Mouse (Mus musculus): ENCODE measurements around the gene Arpc3. TPM values are rescaled to one million over a fixed set of nuclear protein-coding genes. Genes with fewer than 3 reads are reported as not detected.
A peak's percentile ranks its signal among the peaks of the same experiment; 100 is the strongest.
"Not testable (repeated sequence)": the region's sequence is repeated elsewhere in the genome, so short reads cannot be mapped to it uniquely, and the experiment has no call there.

Gene Arpc3
- total RNA-seq, 2 experiments from 2014 or later = 99.0 to 107 TPM

GRCm38 (mm10) chr5:122431221-122431620 lies 39.5 kb downstream of the Arpc3 start:
- no peak for DNase-seq (ENCODE audit: low spot score in 2 of 2)

GRCm38 (mm10) chr5:122434541-122434940 lies 42.9 kb downstream of the Arpc3 start:
- no peak for DNase-seq (ENCODE audit: low spot score in 2 of 2)

DNA sequence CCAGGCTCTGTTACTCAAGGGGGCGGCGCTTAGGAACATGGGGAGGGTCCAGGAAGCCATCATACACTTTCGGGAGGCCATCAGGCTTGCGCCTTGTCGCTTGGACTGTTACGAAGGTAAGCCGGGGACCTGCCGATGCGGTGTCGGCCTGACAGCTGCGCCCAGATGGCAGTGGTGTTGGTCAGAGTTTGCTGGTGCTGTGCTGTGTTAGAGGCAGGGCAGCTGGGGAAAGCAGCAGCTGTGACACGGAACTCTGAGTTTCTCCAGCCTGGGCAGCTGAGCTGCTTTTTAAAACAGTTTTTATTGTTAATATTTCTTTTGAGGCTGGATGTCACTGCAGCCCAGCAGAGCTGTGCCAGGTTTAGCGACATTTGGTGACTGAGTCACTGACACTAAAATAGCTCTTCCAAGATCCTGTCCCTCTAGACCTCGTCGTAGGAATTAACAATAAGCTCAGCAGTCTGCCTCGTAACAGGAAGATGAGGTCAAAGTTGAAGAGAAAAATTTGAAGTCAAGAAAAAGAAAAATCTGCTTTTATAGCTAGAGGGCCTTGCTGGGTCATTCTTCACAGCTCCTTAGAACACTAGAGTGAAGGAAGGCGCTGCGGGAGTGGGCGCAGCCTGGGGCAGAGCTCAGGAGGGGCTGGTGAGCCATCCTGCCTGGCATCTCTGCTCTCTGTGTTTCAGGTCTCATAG lies 47.9 kb downstream of the Arpc3 start:
- peak in 1 of 2 experiments; percentile 36 for DNase-seq (ENCODE audit: low spot score in 2 of 2)

- no peak for DNase-seq (ENCODE audit: low spot score in 2 of 2)
Measured at GRCm38 (mm10) chr5:122440095-122440630, 48.5 kb downstream of the Arpc3 start.

- DNase-seq (ENCODE audit: low spot score in 2 of 2) = no peak
Measured at GRCm38 (mm10) chr5:122444492-122444891, 52.8 kb downstream of the Arpc3 start.

DNA sequence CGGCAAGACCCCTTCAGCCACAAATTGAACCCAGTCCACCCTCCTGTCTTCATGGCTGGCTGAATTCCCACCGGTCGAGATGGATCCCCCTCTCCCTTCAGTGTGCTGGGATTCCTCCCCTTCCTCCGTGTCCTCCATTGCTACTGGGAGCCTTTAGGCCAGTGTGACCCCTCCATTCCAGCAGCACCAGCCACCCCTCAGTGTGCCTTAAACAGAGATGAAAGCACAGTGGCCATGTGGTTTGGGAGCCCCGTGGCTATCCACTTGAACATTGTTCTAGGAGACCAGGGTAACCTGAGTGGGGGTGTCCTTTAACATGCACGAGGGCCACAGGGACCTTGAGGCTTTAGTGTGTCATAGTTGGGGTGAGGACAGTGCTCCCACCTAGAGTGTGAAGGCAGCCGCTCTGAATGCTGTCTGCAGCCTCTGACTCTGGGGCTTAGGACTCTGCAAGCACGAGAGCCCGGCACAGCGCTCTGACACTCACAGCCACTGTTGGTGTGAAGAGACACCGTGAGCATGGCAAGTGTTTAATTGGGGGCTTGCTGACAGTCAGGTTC lies 53.5 kb downstream of the Arpc3 start:
- no peak for DNase-seq (ENCODE audit: low spot score in 2 of 2)

DNA sequence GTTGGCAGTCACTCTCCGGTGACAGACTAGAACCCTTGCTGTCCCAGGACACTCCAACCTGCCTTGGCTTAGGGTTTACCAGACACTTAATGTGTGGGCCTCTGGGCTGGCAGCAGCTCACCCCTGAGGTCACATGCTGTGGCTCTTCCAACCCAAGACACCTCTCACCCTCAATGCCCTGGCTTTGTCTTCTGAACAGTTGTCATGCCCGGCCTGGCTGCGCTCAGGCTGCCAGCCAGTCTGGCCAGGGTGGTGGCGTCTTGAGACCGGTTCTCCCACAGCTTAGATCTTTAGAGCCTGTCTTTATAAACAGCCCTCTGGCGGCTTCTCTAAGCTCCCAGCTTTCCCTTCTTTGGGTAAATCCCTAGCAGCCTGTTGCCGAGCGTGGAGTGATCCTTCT lies 56.2 kb downstream of the Arpc3 start:
- DNase-seq (ENCODE audit: low spot score in 2 of 2) = no peak

DNA sequence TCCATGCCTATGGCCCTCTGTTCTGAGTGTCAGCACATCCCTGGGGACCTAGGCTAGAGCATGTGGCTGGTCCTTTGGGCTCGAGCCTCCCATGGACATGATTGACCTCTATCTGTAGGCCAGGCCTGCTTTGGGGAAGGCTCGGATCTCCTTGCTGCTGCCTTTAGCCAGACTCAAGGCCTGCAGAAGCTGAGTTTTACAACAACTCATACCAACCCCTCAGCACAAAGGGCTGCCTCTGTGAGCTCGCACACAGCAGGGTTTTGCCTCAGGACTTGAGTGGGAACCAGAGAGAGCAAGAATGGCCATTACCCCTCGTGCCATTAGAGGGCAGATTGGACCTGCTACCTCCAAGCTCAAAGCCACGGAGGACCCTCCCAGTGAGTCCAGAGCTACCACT lies 57.2 kb downstream of the Arpc3 start:
- DNase-seq (ENCODE audit: low spot score in 2 of 2) = no peak

GRCm38 (mm10) chr5:122449946-122450345 lies 58.3 kb downstream of the Arpc3 start:
- DNase-seq (ENCODE audit: low spot score in 2 of 2) = no peak

DNA sequence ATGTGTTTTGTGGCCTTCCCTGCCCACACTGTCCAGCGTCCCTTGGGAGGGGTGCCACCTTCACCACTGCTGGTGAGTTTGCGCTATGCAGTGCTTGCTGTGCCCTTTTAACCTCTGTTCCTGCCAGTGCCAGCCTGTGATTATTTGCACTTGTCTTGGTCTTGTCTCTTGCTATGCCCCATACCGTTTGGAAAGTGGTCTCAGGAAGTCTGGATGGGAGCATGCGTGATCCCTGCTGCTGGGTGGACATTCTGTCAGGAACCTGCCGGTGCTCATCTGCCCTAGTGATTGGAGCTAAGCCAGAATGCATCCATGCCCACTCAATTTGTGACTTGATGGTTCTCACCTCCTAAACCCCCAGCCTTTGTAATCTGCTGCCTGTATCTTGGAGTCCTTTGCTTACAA lies 59.2 kb downstream of the Arpc3 start:
- no peak for DNase-seq (ENCODE audit: low spot score in 2 of 2)

DNA sequence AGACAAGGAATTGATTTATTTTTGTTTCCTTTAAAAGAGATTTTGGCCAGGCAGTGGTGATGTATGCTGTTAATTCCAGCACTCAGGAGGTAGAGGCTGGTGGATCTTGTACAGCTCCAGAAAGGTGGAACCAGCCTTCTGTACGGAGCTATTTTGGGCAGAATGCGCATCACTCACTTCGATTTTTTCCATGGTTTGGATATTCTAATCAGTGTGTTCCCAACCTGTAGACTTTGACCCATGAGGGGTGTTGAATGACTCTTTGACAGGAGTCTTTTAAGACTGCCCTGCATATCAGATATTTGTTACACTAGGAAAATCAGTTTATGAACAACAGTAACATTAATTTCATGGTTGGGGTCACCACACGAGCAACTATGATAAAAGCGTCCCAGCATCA lies 59.6 kb downstream of the Arpc3 start:
- no peak for DNase-seq (ENCODE audit: low spot score in 2 of 2)

DNA sequence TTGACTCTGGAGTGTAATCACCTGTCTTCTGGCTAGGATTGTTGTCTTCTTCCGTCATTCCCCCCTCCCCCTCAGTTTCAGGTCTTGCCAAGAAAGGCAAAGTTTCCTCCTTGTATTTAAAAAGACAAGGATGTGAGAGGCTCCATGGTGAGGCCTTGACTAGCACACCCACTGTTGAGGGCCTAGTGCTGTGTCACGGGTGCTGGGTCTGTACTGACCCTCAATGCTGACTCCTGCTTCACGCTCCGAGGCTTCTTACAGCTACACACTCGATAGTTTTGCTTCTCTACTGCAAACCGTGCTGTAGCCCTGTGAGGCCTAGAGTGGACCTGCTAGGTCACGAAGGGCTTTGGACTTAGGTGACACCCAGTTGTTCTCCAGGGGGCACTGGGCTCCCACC lies 60.5 kb downstream of the Arpc3 start:
- no peak for DNase-seq (ENCODE audit: low spot score in 2 of 2)

GRCm38 (mm10) chr5:122453188-122453587 lies 61.5 kb downstream of the Arpc3 start:
- DNase-seq (ENCODE audit: low spot score in 2 of 2) = no peak

DNA sequence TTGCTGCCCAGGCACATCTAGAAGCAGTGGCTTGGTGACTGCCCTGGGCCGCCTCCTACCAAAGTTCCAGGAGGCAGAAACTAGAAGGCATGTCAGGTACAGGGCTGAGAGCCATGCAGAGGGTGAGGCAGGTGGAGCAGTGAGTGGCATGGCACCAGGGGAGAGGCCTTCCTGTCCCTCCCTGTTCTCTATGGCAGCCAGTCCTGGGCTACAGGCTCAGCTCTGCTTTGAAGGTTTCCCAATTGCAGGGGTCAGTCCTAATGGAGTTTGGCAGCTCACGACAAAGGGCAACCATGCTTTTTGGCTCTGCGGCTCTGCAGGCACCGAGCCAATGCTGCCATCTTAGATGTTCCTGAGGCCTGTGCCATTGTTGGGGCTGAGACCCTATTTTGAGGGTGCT lies 62.8 kb downstream of the Arpc3 start:
- DNase-seq (ENCODE audit: low spot score in 2 of 2) = no peak

GRCm38 (mm10) chr5:122454883-122455282 lies 63.2 kb downstream of the Arpc3 start:
- no peak for DNase-seq (ENCODE audit: low spot score in 2 of 2)

DNA sequence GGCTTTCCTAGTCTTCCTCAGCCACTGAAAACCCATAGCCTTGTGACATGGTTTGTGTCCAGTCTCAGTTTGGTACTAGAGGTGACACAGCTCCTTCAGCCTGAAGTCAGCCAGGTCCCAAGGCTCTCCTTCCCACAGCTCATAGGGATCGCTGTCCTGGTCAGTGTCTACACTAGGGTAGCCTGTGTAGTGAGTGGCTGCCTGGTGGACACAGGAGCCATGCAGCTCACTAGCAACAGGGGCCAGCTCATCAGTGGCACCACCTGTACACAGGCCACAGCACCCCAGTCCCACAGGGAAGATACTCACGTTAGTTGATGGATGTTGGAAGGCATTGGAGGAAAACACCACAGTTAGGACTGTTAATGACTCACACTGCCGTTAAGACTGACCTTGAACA lies 63.9 kb downstream of the Arpc3 start:
- no peak for DNase-seq (ENCODE audit: low spot score in 2 of 2)

DNA sequence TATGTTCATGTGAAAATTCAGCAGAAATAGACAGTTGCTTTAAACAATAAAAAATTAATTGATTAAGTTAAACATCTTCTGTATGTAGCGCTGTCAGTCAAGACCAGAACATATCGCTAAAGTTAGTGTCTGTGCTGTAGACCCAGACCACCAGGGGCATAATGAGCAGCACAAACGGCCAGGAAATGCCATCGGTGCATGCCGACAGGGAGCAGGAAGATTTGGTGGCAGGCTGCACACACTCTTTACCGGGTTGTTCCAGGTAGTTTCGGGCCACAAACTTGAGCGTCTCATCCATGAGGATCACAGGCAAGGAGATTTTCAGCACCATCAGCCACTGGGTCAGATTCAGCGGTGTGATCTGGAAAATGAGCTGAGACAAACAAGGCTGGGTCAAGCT lies 65.4 kb downstream of the Arpc3 start:
- not testable (repeated sequence) for DNase-seq (ENCODE audit: low spot score in 2 of 2)

- no peak for DNase-seq (ENCODE audit: low spot score in 2 of 2)
Measured at GRCm38 (mm10) chr5:122458066-122458465, 66.4 kb downstream of the Arpc3 start.

DNA sequence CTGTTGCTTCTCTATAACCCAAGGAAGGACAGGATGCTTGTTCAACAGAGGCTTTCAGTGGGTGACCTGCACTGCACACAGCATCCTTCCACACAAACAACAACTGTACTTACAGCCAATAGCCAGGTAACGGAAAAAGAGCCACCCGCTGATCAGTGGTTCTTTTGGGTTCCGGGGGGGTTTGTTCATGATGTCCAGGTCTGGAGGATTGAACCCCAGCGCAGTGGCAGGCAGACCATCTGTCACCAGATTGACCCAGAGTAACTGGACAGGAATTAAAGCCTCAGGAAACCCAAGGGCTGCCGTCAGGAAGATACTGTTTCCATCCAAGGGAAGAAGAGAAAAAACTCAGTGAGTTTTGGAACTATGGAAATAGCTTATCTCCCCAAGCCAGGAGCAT lies 67.7 kb downstream of the Arpc3 start:
- DNase-seq (ENCODE audit: low spot score in 2 of 2) = no peak

- no peak for DNase-seq (ENCODE audit: low spot score in 2 of 2)
Measured at GRCm38 (mm10) chr5:122460656-122461055, 69.0 kb downstream of the Arpc3 start.

DNA sequence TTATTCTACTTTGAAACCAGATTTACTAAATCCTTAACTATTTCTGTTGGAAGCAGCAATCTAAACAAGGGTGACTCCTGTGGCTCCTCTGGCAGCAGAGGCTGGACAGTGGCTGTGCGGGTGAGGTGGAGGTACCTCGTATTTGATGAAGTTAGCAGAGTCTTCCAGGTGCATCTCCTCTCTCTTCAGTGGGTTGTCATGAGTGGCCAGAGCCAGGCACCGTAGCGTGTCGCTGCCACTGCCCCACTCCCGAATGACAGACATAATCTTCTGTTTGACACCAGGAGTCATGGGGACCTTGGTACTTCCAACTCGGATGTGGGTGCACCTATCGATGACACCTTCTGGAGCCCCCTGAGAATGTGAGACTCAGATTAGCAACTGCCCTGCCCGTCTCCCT lies 69.8 kb downstream of the Arpc3 start:
- no peak for DNase-seq (ENCODE audit: low spot score in 2 of 2)
